Mouse (Mus musculus): Measurements from ENCODE around the gene Pelp1. TPM values are rescaled to one million over a fixed set of nuclear protein-coding genes. Genes with fewer than 3 reads are reported as not detected.
"Not testable (repeated sequence)": the region's sequence is repeated elsewhere in the genome, so short reads cannot be mapped to it uniquely, and the experiment has no call there.

The Pelp1 gene
- polyA plus RNA-seq, 1 experiment from 2014 or later: 53.2 TPM

DNA sequence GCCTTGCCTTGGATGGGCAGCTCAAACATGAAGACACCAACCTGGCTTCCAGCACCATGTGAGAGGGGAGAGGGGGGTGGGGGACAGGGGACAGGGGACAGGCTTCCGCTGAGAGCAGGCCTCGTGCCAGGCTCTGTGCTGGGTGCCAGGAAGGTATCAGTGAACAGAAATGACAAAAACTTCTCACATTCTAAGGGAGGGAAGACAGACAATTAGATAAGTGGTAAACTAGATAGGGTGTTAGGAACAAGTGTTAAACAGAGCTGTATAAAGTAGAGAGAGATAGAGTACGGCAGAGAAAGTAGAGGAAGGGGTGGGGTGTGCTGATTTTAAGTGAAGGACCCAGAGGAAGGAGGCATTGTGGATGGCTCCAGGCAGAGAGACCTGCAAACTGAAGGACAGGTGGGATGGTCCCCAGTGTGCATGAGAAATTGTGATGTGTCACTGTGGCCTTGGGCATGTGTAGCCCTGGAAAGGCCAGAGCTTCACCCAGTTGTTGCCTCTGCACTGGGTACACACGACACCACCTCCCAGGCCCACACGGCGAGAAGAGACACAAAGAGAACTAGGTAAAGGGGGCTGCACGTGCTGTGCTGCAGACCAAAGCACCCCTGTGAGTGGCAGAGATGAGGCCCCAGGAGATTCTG lies 29.0 kb upstream of the Pelp1 start:
- H3K27me3 ChIP-seq (ENCODE audit: low read depth, poor library complexity, severe bottlenecking): no peaks in the 10 kb centered on the region

DNA sequence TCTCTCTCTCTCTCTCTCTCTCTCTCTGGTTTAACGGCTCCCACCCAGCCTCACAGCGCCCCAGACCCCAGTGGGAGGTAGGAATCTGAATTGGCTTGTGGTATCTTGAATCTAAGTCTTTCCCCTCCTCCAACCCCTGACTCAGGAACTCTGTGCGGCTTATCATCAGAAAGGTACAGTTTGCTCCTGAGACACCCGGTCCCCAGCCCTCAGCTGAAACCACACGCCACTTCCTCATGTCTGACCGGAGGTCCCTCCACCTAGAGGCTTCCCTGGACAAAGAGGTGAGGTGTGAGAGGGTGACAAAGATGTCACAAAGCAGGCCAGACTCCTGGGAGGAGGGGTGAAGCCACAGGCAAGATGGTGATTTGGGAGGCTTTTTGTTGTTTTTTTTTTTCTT lies 27.6 kb upstream of the Pelp1 start:
- Histone ChIP-seq H3K4me1 (peaks cover 29% of the 10 kb centered on the region), H3K27ac (replicated peaks) (no peak overlapping the region), H3K27me3 (ENCODE audit: low read depth, poor library complexity, severe bottlenecking) (no peaks in the 10 kb centered on the region), H3K36me3 (peaks cover 70% of the 10 kb centered on the region), H3K9me3 (replicated peaks) (no peaks in the 10 kb centered on the region), H3K4me3 (no peak overlapping the region)
- DNase-seq (ENCODE audit: low spot score): no peak
- WGBS: 85% methylated on average over 6 of the region's 6 CpGs

More for the DNA sequence above, 29.0 kb upstream of the Pelp1 start:
- DNase-seq (ENCODE audit: low spot score): no peak
- WGBS: 93% methylated on average over 7 of the region's 7 CpGs
- Histone ChIP-seq H3K4me3 (no peak overlapping the region), H3K4me1 (peaks cover 16% of the 10 kb centered on the region), H3K36me3 (peaks cover 72% of the 10 kb centered on the region), H3K27ac (replicated peaks) (no peak overlapping the region), H3K9me3 (replicated peaks) (no peaks in the 10 kb centered on the region)

DNA sequence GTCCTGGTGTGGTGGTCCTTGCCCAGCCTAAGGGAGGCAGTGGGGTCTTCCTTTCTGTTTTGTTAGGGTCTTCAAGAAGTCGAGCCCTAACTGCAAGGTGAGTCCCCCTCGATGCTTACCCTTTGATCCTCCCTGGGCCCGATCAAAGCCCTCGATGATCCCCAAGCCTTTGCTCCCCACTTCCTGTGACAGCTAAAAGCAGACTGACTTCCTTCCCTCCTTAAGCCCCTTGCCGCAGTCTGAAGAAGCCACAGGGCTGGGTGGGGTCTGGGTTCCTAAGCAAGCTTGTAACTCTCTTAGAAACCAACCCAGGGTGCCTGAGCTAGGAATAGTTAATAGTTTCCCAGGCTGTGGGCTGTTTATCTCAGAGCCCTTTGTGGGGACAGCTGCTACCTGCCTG lies 25.6 kb upstream of the Pelp1 start:
- no peak for DNase-seq (ENCODE audit: low spot score)
- peaks cover 45% of the 10 kb centered on the region for H3K4me1 ChIP-seq
- no peaks in the 10 kb centered on the region for H3K27me3 ChIP-seq (ENCODE audit: low read depth, poor library complexity, severe bottlenecking)
- peaks cover 52% of the 10 kb centered on the region for H3K36me3 ChIP-seq
- WGBS: 81% methylated on average over 5 of the region's 5 CpGs
- no peak overlapping the region for H3K27ac ChIP-seq (replicated peaks)
- H3K9me3 ChIP-seq (replicated peaks): no peaks in the 10 kb centered on the region
- no peak overlapping the region for H3K4me3 ChIP-seq

GRCm38 (mm10) chr11:70433951-70434350 lies 24.1 kb upstream of the Pelp1 start:
- no peak for DNase-seq (ENCODE audit: low spot score)
- H3K4me1 ChIP-seq: peaks cover 46% of the 10 kb centered on the region
- H3K4me3 ChIP-seq: peak overlapping the region; percentile 88
- no peaks in the 10 kb centered on the region for H3K27me3 ChIP-seq (ENCODE audit: low read depth, poor library complexity, severe bottlenecking)
- H3K36me3 ChIP-seq: peaks cover 36% of the 10 kb centered on the region
- H3K27ac ChIP-seq (replicated peaks): 0 out of 2 replicates have a peak overlapping the region, but pooled peaks have one; percentile 38
- 95% methylated on average over 3 of the region's 3 CpGs for WGBS
- H3K9me3 ChIP-seq (replicated peaks): no peaks in the 10 kb centered on the region

DNA sequence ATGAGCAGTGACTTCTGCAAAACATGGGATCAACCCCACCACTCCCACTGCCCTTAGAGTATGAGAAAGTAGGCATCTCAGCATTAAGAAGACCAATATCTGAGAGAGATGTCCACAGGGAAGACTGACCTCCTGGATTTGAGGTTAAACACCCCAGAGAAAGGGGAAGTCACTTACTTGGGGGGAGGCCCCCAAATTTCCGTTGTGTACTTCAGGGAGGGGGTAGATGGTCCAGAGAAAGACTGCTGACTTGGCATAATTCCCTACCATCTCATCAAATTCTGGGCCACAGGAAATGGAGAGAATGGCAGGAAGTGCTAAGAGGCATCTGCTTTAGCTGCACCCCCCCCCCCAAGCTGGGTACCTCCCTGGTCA lies 23.7 kb upstream of the Pelp1 start:
- DNase-seq (ENCODE audit: low spot score): no peak
- Histone ChIP-seq H3K36me3 (peaks cover 32% of the 10 kb centered on the region), H3K27me3 (ENCODE audit: low read depth, poor library complexity, severe bottlenecking) (no peaks in the 10 kb centered on the region), H3K9me3 (replicated peaks) (no peaks in the 10 kb centered on the region), H3K4me3 (peak overlapping the region; percentile 88), H3K27ac (replicated peaks) (0 out of 2 replicates have a peak overlapping the region, but pooled peaks have one; percentile 38), H3K4me1 (peaks cover 46% of the 10 kb centered on the region)
- 87% methylated on average over 1 of the region's 1 CpGs for WGBS

DNA sequence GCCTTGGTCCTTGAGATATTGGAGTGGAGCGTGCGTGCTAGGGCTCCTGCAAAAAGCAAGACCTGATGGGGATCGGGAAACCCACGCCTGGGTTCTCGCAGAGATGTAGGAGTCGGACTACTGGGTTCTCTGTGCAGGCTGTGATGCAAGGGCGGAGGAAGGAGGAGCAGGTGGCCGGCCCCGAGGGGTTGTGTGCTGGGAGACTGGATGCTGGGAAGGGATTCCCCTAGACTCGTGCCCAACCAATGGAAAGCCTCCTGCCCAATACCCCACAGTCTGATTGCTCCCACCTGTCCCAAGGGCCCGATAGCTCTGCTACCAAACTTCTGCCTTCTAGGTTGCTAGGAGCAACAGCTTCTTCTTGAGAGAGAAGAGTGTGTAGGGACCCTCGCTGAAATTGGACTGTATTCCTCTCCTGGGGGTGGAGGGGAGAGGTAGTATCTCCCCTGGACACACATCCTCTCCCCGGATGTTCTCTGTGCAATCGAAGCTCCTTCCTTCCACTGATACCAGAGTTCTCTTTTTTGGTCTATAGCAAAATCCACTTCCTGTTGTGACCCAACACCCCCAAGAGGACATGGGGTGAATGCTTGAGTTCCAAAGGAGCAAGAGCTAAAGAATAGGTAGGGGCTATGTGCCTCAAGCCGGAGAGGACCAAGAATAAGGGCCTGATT lies 23.2 kb upstream of the Pelp1 start:
- H3K4me1 ChIP-seq: peaks cover 46% of the 10 kb centered on the region
- 10% methylated on average over 15 of the region's 15 CpGs for WGBS
- no peaks in the 10 kb centered on the region for H3K9me3 ChIP-seq (replicated peaks)
- peak overlapping the region; percentile 92 for H3K27ac ChIP-seq (replicated peaks)
- H3K36me3 ChIP-seq: peaks cover 27% of the 10 kb centered on the region
- DNase-seq (ENCODE audit: low spot score): no peak
- H3K27me3 ChIP-seq (ENCODE audit: low read depth, poor library complexity, severe bottlenecking): no peaks in the 10 kb centered on the region
- peak overlapping the region; percentile 88 for H3K4me3 ChIP-seq

DNA sequence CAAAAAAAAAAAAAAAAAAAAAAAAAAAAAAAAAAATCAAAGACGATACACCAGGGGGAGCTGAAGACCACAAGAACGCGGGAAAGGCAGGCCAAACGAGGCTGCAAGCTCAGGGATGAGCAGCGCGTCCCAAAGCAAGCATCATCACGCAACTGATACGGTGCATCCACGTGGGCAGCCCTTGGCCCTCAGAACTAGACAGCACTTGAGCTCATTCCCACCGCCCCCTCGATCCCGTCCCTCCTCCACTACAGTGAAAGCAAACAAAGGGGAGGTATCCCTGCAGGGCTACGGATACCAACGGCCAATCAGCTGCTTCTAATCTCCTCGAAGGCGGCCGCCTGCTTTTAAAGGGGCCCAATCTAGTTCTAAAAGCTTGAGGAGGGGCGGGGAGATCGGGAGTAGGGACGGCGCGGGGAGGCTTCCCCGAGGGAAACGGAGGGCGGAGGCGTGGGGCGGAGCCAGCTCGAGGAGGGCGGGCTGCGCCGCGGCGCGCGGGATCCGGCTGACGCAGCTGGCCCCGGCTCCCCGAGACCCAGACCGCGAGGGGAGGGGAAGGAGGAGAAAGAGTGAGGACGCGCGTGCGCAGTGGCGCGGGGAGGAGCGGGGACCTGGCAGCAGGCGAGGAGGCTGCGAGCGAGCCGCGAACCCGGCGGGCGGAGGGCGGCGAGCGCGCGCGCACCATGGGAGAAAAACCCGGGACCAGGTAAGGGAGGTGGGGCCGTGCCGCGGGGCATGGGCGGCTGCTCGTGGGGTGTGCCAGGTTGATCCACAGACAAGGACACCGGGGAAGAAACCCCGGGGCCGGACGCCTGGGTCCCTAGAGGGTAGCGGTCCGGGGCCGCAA lies 22.4 kb upstream of the Pelp1 start, which contains the start of gene Arrb2:
Gene Arrb2, plus strand, starts transcription at position 588 of the 847 bp plus-strand sequence.
- WGBS: 1% methylated on average over 75 of the region's 75 CpGs
- Histone ChIP-seq H3K4me3 (peak within 1 kb of the TSS; percentile 88), H3K36me3 (peaks cover 19% of the 10 kb centered on the region), H3K4me1 (peaks cover 46% of the 10 kb centered on the region), H3K9me3 (replicated peaks) (no peaks in the 10 kb centered on the region), H3K27me3 (ENCODE audit: low read depth, poor library complexity, severe bottlenecking) (no peaks in the 10 kb centered on the region), H3K27ac (replicated peaks) (peak within 1 kb of the TSS; percentile 92)
- DNase-seq (ENCODE audit: low spot score): peak; percentile 98

DNA sequence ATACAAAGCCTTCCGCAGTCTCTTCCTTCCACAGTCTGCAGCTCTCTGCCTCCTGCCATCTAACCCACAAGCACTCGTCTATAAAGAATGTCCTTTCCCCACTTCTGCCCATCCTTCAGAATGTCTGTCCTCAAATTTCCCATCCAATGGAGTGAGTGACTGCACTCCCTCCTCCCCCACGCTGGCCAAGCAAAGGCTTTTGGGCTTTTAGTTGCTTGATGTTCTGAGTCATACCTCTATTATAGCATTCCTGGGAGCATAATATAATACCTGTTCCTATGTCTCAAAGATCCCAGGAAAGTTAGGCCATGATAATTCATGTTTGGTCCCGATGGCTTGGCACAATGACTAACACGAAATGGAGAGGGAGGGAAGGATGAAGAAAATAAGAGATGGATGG lies 21.7 kb upstream of the Pelp1 start:
- 30% methylated on average over 5 of the region's 5 CpGs for WGBS
- H3K9me3 ChIP-seq (replicated peaks): no peaks in the 10 kb centered on the region
- peak overlapping the region; percentile 92 for H3K27ac ChIP-seq (replicated peaks)
- H3K4me1 ChIP-seq: peaks cover 46% of the 10 kb centered on the region
- DNase-seq (ENCODE audit: low spot score): peak; percentile 16
- peak overlapping the region; percentile 88 for H3K4me3 ChIP-seq
- no peaks in the 10 kb centered on the region for H3K27me3 ChIP-seq (ENCODE audit: low read depth, poor library complexity, severe bottlenecking)
- peaks cover 12% of the 10 kb centered on the region for H3K36me3 ChIP-seq

GRCm38 (mm10) chr11:70426598-70426997 lies 16.8 kb upstream of the Pelp1 start:
- DNase-seq (ENCODE audit: low spot score); H3K27ac ChIP-seq (replicated peaks); H3K4me3 ChIP-seq; H3K36me3 ChIP-seq; H3K27me3 ChIP-seq (ENCODE audit: low read depth, poor library complexity, severe bottlenecking); H3K9me3 ChIP-seq (replicated peaks): not testable (repeated sequence)
- 80% methylated on average over 6 of the region's 6 CpGs for WGBS
- H3K4me1 ChIP-seq: peaks cover 13% of the 10 kb centered on the region

- no peak overlapping the region for H3K27ac ChIP-seq (replicated peaks)
- H3K4me1 ChIP-seq: no peaks in the 10 kb centered on the region
- H3K27me3 ChIP-seq (ENCODE audit: low read depth, poor library complexity, severe bottlenecking): no peaks in the 10 kb centered on the region
- no peak overlapping the region for H3K4me3 ChIP-seq
- no peak for DNase-seq (ENCODE audit: low spot score)
- 75% methylated on average over 5 of the region's 5 CpGs for WGBS
- H3K36me3 ChIP-seq: no peaks in the 10 kb centered on the region
- H3K9me3 ChIP-seq (replicated peaks): no peaks in the 10 kb centered on the region
These were observed 9.7 kb upstream of the Pelp1 start for GRCm38 (mm10) chr11:70419486-70419885.

GRCm38 (mm10) chr11:70418199-70418598 lies 8.4 kb upstream of the Pelp1 start:
- DNase-seq (ENCODE audit: low spot score): no peak
- H3K36me3 ChIP-seq: no peaks in the 10 kb centered on the region
- no peaks in the 10 kb centered on the region for H3K9me3 ChIP-seq (replicated peaks)
- no peaks in the 10 kb centered on the region for H3K4me1 ChIP-seq
- no peaks in the 10 kb centered on the region for H3K27me3 ChIP-seq (ENCODE audit: low read depth, poor library complexity, severe bottlenecking)
- H3K4me3 ChIP-seq: no peak overlapping the region
- WGBS: 73% methylated on average over 4 of the region's 4 CpGs
- H3K27ac ChIP-seq (replicated peaks): no peak overlapping the region

GRCm38 (mm10) chr11:70413961-70414360 lies 4.1 kb upstream of the Pelp1 start:
- H3K4me1 ChIP-seq: peaks cover 11% of the 10 kb centered on the region
- H3K4me3 ChIP-seq: no peak overlapping the region
- DNase-seq (ENCODE audit: low spot score): peak; percentile 74
- H3K27ac ChIP-seq (replicated peaks): no peak overlapping the region
- no peaks in the 10 kb centered on the region for H3K9me3 ChIP-seq (replicated peaks)
- WGBS: 15% methylated on average over 3 of the region's 3 CpGs
- no peaks in the 10 kb centered on the region for H3K27me3 ChIP-seq (ENCODE audit: low read depth, poor library complexity, severe bottlenecking)
- H3K36me3 ChIP-seq: no peaks in the 10 kb centered on the region
